Mouse (Mus musculus): Measurements from ENCODE around the gene Zbtb43. TPM values are rescaled to one million over a fixed set of nuclear protein-coding genes. Genes with fewer than 3 reads are reported as not detected.

Gene Zbtb43
- polyA plus RNA-seq (2012; rRNA removed; ENCODE audit: low replicate concordance): 7.6 and 11.9 TPM in 2 replicates

DNA sequence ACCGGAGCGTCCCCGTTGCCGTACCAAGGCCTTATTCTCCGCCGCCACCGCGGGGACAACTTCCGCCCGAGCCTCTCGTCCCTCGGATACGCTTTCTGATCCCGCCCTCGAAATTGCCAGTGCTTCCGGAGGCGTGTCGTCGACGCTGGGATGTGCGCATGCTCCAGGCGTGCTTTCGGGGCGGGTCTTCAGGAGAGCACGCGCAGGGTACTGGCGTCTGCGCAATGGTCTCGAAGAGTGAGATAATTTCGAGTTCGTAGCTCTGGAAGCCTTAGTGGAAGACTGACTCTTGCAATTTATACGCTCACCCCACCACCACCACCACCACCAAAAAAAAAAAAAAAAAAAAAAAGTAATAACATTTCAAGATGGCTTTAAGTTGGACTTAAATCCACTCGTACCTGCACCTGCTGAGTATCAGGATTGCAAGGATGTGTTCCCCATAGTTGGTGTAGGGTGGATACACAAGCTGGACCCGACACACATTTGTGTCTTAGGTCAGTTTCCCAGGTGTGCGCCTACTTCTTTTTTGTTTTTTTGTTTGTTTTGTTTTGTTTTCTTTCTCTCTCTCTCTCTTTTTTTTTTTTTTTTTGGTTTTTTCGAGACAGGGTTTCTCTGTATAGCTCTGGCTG, at the start of gene Zbtb43:
Gene Zbtb43 (minus strand): TSS at position 94 of the 632 bp plus-strand sequence.

DNA sequence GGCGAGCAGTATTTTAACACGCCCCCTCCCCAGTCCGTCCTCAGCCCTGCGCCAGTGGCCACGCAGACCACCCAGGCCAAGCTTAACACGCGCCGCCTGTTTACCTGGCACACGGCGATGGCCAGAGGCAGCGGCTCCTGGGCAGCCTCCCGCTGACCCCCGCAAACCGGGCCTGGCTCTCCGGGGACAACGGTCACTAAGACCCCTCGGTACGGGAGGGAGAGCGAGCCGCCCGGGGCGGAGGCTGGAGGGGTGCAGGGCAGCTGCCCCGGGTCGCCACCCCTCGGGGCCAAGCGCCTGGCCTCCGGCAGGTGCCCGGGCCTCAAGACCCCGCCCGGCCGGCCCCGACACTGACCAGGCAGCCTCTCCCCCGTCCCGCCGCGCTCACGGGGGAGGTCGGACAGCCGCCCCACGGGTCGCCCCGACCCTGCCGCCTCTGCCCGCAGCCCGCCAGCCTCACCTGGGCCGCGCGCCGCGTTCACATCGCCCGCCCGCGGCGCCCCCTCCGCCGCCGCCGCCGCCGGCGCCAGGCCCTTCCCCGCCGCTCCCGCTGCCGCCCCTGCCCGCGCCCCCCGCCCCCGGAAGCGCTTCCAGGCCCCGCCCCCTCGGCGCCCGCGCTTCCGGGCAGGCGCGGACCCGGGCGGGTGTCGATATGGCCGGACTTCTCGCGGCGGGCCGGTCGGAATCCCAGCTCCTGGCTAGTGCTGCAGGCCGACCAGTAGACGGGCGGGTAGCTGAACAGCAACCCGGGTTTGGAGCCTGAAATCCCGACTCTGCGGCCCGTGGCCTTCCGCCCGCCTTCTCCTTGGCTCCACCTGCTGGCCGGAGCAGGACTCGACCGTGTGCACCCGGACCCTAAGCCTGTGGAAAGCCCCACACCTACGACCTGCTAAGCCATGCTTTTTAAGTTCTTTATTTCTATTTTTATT, 37.3 kb downstream of the Zbtb43 start, which contains the start of gene Zbtb34:
Gene Zbtb34 (minus strand): TSS at position 554 of the 929 bp plus-strand sequence.

Other genes with a start within 250 kb of the Zbtb43 start
- 4.7 and 5.5 TPM in 2 replicates for gene Ralgps1, start 97.1 kb downstream of the Zbtb43 start, polyA plus RNA-seq (2012; rRNA removed; ENCODE audit: low replicate concordance)
- gene Zbtb34, start 37.2 kb downstream of the Zbtb43 start, polyA plus RNA-seq (2012; rRNA removed; ENCODE audit: low replicate concordance): 8.7 and 9.7 TPM in 2 replicates
- gene Lmx1b, start 172.0 kb upstream of the Zbtb43 start, polyA plus RNA-seq (2012; rRNA removed; ENCODE audit: low replicate concordance): 10.9 and 17.2 TPM in 2 replicates